Mouse (Mus musculus) left cerebral cortex, adult 18-20 months (tissue): ENCODE results near the gene Dcun1d2. TPM values are rescaled to one million over a fixed set of nuclear protein-coding genes. Genes with fewer than 3 reads are reported as not detected.

Source experiments
- DNase-seq, 2 experiments: peaks; one replicate each; pipeline ENCODE4 v3.0.0; 2021 to 2022; ENCODE audit warnings: low spot score in 2 of 2, mixed read lengths in 1 of 2
- total RNA-seq, 2 experiments: library from RNA; stranded (reverse); gene quantifications; 2 replicates each; pipeline ENCODE4 v1.2.3; 2021

Dcun1d2 gene
- total RNA-seq, 2 experiments from 2014 or later: 41.3 to 43.8 TPM

DNA sequence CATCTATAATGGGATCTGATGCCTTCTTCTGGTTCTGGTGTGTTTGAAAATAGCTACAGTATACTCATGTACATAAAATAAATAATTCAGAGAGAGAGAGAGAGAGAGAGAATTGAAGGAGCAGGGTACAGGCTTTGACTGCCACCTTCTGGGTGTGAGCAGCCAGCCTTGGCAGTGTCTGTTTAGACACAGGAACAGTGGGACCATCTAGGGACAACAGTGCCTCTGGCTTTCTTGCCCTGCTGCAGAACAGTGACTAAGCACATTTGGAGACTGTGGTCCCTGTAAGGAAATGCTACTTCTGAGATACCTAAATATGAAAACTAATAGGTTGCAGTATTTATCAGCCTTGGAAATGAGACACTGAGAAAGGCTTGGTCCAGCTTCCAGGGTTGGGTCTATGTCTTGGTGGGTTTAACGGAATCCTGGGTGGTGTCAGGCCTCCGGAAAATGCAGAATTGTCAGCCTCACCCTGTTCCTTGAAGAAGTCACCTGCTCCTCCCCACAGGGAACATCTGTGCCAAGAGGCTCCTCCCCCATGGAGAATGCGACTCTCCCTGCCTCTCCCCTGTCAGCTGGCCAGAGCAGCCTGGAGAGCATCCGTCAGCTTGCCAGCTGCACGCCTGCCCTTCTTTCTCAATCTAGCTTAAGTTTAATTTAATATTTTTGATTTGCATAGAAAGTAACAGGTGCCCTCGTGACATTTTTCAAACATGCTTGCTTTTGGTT lies 79.1 kb downstream of the Dcun1d2 start:
- DNase-seq: no peak

DNA sequence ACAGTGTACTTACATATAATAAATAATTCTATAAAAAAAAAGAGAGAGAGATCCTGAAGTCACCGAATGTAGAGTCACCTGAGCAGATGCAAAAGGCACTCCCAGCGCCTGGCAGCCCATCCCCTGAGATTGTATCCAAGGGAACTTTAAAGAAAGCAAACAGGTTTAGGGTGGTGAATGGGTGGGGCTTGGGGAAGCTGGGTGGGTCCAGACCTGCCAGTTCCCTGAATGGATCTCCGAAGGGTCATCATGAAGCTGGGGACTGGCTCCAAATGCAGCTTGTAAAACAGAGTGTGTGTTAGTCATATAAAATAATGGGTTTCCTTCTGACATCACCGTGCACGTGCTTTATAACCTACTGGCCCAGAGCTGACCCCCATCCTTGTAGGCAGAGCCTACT lies 81.6 kb downstream of the Dcun1d2 start:
- no peak for DNase-seq

Other genes with a start within 250 kb of the Dcun1d2 start
- not detected for gene Proz, start 227.2 kb downstream of the Dcun1d2 start, total RNA-seq
- gene Pcid2, start 182.7 kb downstream of the Dcun1d2 start, total RNA-seq: 10 to 100 TPM; 26.0 to 32.1 TPM
- 10 to 100 TPM; 50.3 to 50.9 TPM for gene Cul4a, start 182.5 kb downstream of the Dcun1d2 start, total RNA-seq
- 100 to 1,000 TPM; 269 to 280 TPM for gene Lamp1, start 129.0 kb downstream of the Dcun1d2 start, total RNA-seq
- 1 to 10 TPM; 5.1 to 5.2 TPM for gene Grtp1, start 87.5 kb downstream of the Dcun1d2 start, total RNA-seq
- 1 to 10 TPM; 1.0 to 1.6 TPM for gene Adprhl1, start 34.0 kb downstream of the Dcun1d2 start, total RNA-seq
- gene Tmco3, start 59 bp upstream of the Dcun1d2 start, total RNA-seq: 10 to 100 TPM; 45.9 to 46.8 TPM
- 10 to 100 TPM; 50.1 to 59.3 TPM for gene Tfdp1, start 50.6 kb upstream of the Dcun1d2 start, total RNA-seq
- gene Atp4b, start 108.7 kb upstream of the Dcun1d2 start, total RNA-seq: not detected
- not detected for gene Grk1, start 117.0 kb upstream of the Dcun1d2 start, total RNA-seq
- gene Tmem255b, start 147.1 kb upstream of the Dcun1d2 start, total RNA-seq: 1 to 10 TPM; 4.3 to 4.7 TPM
- gene Gas6, start 206.4 kb upstream of the Dcun1d2 start, total RNA-seq: 100 to 1,000 TPM in 1 of 2 experiments, 10 to 100 TPM in 1; 95.8 to 103 TPM